Mouse (Mus musculus) cortical plate, adult 2 months (tissue): ENCODE data around the gene Pdzd8.

ENCODE experiments used
- CTCF ChIP-seq: fragments of 200-500 bp; IDR thresholded peaks from 2 replicates; pipeline ENCODE4 v1.5.1; 2011; ENCODE audit warnings: mild to moderate bottlenecking, control low read depth, low read length; ENCODE audit not compliant: insufficient read depth; ENCODE audit errors: extremely low read depth
- POLR2A ChIP-seq: fragments of 200-500 bp; IDR thresholded peaks from 2 replicates; pipeline ENCODE4 v1.6.1; 2011; ENCODE audit warnings: mild to moderate bottlenecking, low read length, control low read depth; ENCODE audit not compliant: insufficient read depth; ENCODE audit errors: extremely low read depth

DNA sequence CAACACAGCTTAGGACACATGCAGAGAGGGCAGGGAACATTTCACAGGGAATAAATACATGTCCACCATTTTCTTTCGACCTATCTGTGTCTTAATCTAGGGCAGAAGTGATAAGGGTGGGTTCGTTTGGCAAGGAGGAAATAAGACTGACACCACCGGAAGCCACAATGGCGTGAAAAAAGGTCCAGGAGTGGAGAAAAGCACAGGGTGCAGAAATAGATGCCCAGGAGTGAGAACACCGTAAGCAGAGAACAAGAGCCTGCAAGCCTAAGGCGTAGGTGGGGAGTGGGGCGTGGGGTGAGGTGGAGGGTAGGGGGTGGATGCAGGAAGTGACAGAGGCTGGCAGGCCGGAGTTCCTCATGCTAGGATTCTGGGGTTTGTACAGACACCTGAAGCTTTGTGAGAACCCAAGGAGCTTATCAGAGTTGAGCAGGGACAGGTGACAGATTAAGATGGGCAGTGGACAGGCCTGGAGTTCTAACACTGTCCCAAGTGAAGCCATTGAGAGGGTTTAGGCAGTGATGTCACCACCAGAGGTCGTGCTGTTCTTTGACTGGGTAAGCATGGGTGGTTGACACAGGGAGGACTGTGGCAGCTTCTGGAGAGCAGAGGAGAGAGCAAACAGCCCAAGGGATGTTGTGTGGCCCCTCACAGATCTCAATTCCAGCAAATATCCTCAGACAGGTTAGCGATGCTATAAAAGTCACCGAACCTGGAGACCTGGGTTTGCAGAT lies 96.9 kb downstream of the Pdzd8 start:
- TF ChIP-seq CTCF: no peak
- TF ChIP-seq POLR2A: no peak
